Mouse (Mus musculus) mouse embryonic stem cell (cell line): ENCODE measurements around the gene Crygn.

ENCODE experiments used
- in situ Hi-C, 2 experiments: fragments of 300-500 bp; cut with MboI; formaldehyde crosslinking; loops; 1 replicate in 1 of 2; 3 replicates in 1 of 2; pipeline ENCODE4 v1.14.3; 2019 to 2020; ENCODE audit warnings: low sequenced_read_pairs in 2 of 2, low pct_unique_long_range_greater_than_20kb in 1 of 2, mixed read lengths in 1 of 2; ENCODE audit not compliant: unreplicated experiment in 1 of 2

Crygn gene

DNA sequence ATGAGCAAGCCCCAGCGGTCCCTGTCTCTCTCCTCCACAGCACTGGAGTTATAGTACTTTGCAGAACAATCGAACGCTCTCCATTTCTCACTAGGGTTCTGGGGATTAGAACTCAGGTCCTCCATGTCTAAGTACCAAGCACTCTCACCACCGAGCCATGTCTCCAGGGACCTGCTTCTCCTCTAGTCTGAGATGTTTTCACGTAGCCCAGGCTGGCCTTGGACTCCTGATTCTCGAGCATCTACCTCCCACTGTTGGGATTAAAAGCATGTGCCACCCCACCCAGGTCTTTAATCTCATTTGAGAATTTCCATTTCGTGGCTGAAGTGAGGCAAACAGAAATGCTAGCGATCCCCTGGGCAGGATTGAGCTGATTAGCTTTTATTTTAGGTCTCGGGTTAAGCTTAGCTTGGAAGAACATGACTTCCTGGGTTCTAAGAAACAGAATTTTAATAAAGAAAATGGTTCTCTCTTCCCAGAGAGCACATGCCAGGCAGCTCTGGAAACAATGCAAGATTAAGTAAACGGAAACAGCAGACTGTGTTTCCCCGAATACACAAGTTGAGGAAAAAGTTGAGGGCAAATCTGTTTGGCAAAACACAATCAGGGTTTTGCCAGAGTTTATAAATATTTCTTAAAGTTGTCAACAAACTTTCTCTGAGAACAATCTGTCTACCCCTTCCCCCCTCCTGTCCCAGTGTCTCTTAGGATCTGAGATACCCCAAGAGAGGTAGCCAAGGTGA lies 34.1 kb downstream of the Crygn start:
- in situ Hi-C loops, result no loop called here

DNA sequence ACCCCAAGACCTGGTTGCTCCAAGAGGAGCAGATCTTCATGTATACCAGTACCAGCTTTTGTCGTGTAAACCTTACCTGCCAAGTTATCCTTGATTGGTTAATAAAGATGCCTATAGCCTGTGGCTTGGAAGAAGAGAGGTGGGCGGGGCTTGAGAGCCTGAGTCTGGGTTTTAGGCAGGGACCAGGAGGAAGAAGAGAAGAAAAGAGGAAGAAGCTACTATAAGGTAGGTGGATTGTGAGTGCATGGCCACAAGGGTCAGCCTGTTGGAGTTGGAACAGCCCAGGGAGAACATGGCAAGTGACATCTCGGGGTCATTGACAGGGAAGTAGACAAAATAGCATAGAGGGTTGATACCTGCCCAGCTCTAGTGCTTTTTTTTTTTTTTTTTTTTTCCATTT lies 38.0 kb downstream of the Crygn start:
- in situ Hi-C loops, result no loop called here

DNA sequence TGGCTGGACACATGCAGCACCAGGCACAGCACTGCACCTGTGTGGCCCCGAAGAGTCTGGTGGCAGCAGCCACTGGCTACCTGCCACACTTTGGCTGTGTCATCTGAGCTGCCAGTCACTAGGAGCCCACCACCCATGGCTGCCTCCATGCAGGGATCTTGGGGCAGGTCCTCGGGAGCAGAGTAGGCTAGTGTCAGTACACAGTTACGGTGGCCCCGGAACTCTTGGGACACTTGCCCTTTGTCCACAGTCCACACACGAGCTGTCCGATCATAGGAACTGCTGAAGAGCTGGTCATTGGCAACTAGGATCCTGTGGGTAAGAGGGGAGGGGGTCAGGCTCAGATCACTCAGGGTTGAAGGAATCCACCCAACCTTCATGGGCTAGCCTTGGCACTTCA lies 39.7 kb downstream of the Crygn start:
- in situ Hi-C loops, result no loop called here

DNA sequence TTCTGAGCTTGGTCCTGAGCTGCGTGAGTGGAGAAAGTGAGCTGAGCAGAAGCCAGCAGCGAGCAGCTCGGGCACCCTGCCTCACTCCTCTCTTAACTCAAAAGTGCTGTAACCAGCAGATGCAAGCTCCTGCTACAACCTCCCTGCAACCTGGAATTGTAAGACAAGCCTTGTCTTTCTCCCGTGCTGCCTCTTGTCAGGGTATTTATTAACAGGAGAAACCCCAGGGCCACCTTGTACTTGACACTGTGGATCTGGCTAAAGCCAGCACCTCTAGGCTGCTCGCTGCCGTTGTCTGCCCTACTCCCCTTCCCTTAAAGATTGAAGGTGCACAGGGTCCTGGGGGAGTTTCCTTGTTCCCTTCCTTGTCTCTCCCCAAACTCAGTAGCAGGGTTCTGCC lies 43.8 kb downstream of the Crygn start:
- in situ Hi-C loops, result no loop called here

DNA sequence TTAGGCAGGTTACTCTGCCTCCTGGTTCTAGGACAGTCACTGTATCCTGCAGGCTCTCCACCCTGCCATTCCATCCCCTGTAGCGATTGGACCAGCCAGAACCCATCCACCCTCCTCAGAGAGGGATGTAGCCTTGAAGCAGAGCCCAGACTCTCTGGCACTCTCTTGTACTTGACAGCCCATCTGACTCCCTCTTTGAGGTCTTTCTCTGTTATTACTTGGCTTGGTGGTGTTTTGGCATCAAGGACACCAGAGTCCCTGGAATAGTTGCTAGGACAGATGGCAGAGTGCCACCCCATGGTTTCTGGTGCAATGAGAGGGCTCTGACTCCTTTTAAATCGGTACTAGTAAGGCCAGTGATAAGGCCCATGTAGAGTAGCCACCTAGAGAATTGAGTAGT lies 44.6 kb downstream of the Crygn start:
- in situ Hi-C loops, result no loop called here

DNA sequence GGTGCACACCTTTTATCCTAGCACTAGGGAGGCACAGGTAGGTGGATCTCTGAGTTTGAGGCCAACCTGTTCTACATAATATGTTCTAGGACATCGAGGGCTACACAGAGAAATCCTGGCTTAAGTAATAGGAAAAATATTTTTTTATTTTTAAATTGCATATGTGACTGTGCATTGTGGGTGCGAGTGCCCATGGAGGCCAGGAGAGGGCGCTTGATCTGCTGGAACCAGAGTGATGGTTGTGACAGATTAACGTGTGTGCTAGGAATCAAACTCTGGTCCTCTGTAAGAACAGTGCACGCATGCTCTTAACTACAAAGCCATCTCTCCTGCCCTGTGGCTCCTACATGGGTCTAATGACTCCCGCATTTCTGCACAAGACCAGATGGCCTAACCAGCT lies 46.2 kb downstream of the Crygn start:
- in situ Hi-C loops, result no loop called here

DNA sequence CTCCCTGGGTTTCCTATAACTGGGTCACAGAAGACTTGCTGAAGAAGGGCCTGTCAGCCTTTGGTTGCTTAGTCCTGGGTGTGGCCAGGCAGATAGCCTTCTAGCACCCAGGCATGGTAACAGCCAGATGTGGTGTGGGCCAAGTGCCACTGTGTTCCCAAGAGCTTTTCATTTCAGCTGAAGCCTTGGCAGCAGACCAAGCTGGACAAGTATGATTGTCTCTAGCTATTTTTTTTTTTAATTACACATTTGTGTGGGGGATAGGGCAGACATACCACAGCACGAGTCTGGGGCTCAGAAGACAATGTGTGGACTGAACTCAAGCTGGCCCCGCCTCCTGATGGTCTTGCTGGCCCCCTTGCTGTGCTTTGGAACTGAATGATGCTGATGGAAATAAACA lies 47.8 kb downstream of the Crygn start:
- in situ Hi-C loops, result no loop called here

DNA sequence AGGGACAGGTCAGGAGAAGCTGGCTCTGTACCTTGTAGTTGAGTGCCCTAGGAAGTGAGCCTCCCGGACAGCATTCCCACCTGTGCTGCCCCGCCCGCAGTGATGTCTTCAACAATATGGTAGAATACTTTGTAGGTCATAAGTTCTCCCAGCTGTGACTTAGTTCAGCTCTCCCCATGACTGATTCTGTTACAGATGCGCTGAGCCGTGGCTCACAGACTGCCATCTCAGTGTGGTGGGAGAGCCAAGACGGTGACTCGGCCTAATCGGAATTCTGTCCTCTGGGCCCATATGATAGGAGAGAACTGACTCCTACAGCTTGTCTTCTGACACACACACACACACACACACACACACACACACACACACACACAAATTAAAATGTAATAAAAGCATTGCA lies 53.2 kb downstream of the Crygn start:
- in situ Hi-C loops, result no loop called here

DNA sequence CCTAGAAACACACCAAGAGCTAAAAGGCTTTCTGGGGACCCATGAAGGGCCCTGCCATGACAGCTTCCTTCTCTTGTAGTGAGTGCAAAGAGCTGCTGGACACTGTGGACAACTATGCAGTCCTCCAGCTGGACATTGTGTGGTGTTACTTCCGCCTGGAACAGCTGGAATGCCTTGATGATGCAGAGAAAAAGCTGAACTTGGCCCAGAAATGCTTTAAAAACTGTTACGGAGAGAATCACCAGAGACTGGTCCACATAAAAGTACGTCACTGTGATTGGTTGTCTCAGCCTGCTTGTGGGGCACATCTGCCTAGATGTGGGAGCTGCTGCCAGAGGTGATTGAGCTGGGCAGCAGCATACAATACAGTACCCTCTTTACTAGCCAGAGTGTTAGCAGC lies 56.5 kb downstream of the Crygn start:
- in situ Hi-C loops, result no loop called here
